Mouse (Mus musculus) cerebellum, adult 11-12 months (tissue): ENCODE data around the gene Gse1.
"Not testable (repeated sequence)": the region's sequence is repeated elsewhere in the genome, so short reads cannot be mapped to it uniquely, and the experiment has no call there.

Experiments
- DNase-seq: peaks from one replicate; pipeline ENCODE4 v3.0.0; 2022

Gse1 gene

DNA sequence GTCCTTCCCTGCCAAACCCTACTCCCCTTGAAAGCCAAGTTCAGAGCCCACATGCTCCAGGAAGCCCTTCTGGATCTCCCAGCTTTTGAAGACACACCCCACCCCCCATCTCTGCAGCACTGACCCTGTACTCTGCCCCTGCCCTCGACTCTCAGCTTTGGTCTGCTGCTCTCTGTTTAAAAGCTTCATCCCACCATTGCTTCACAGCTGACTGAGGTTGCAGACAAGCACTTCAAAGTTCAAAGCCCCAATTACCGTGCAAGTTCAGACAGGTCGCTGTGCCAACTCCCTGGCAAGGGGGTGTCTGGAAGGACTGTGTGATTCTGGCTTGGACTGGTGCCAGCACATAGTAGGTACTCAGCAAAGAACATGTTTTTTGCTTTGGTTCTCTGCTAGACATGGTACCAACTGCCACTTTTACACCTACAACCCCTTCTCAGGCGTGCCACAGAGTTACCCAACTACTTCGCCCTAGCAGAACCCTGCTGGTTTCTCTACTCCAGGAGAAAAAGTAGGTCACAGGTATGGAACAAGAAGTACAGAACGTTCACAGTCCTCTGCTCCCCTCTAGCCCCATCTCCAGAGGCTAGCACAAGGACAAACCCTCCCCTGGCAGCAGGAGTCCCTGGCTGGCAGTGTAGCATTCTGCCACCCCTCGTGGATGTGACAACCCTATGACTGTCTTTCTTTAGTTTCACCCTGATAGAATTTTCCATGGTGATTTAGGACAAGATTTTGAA, 123.2 kb downstream of the Gse1 start:
- no peak for DNase-seq

DNA sequence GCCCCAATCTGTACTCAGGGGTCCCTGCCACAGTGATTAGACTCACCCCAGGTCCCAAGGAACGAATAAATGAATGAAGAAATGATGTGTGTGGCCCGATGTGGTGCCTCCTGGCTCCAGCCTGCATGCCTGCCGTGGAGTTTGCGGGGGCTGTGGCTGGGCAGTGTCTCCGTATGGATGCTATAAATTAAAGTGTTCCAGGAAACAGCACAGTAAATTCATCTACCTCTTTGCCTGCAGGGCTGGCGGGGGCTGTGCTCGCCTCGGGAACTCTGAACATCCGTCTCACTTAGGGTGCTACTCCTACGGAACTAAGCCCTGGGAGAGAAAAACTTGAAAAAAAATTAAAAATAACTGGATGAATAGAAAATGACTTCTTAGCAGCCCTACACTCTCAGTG, 123.8 kb downstream of the Gse1 start:
- no peak for DNase-seq

DNA sequence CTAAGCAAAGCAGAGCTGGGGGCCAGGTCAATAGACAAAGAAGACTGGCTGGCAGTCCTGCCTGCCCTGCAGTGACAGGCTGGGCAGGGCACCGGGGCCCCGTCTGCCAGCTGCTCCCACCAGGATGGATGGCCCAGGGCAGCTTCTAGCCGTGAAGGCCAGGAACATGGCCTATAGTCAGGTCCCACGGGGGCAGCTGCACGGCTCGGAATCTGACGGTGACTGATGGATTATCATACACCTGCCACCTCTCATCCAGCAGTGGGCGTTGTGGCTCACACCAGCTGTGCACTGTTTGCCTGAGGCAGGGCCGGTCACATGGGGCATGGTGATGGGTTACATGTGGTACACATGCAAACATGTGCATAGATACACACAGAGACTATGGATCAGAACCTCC, 127.8 kb downstream of the Gse1 start:
- DNase-seq: no peak

DNA sequence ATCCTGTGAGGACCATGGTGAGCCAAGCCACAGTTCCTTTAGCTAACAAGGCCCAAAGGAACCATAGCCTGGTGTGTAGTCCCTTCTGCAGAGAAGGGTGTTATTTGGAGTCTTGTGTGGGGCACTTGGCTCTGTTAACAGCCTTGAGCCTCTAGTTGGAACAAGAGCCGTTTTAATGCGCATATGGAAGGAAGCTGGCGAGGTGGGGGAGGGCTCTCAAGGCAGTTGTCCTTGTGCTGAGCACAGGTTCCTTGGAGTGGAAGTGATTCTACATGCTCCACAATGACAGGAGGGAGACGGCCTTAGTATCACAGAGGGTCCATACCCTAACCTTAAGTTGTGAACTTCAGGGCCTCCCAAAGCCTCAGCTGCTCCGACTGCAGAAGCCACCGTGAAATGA, 129.2 kb downstream of the Gse1 start:
- DNase-seq: no peak

DNA sequence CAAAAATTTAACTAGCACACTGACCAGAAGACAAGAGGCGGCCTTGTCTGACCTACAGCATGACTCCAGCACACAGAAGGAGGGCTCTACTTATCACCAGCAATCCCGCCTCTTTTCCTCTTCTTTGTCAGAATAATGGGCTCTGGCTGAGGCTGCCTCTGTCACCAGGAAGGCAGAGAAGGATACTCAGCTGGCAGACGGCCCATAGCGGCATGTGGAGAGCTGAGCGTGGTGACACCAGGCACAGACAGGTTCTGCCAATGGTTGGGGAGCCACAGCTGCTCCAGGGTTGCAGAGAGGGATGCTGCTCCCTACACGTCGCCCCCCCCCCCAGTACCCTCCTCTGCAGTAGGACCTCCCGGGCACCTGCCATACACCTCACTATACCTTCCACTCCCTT, 133.0 kb downstream of the Gse1 start:
- peak; percentile 77 for DNase-seq

DNA sequence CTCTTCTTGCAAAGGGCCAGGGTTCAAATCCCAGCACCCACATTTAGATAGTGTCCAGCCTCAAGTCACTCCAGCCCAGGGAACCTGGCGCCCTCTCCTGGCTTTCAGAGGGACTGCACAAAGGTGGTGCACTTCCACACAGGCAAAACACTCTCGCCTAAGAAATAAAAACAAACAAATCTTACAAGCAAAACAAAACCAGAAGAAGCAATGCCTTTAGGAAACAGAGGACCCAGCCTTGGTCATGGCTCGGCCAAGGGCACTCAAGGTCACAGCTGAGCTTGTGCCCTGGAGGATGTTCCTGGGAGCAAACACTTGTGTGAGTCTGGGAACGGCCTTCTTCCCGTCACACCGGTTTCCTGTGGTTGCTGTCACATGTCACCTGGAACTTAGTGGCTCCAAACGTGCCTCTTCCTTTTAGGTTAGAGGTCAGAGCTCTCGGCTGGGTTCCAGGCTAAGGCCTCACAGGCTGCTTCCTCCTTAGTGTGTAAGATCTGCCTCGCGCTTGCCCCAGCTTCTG, 135.4 kb downstream of the Gse1 start:
- DNase-seq: no peak

DNA sequence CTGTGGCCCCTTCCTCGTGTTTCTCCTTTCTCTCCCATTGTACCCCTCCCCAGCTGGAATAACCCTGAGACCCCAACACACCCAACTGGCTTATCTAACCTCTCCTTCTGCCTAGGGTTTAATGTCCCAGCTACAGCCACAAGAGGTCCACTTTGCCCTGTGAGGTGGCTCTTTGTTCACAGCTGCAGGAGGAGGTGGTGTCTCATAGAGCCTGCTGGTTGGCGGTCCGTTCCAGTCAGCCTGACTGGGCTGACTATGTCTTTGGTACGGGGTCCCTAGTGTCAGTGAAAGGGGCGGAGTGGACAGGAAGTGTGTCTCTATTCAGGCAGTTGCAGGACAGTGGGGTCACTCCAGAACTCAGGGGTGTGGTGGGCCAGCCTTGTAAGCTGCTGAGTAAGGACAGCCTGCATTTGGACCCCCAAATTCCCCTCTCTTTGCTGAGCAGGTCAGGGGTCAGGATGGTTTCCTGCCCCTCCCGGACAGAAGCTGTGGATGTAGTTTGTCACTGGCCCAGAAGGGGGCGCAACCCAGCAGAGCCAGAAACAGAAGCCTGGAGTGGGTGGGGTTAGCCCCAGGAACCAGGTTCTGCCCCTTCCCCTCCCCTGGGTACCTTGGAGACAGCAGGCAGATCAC, 136.0 kb downstream of the Gse1 start:
- DNase-seq: no peak

DNA sequence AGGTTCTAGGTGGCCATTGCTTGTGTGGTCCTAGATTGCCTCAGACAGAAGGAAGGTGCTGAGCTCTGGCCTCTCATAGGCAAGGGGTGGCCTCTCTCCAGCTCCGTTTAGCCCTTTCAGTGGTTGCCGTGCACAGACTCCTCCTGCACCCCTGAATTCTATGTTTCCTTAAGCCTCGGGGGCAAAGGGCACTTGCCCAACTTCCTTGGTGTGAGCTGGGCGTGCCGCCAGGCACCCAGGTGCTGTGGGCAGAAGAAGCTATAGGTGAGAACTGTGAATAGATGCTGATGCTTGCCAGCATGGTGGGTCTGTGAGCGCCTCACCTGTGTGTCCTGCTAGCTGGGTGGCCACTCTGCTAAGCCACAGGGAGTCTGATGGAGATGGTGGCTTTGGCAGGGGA, 138.6 kb downstream of the Gse1 start:
- no peak for DNase-seq

DNA sequence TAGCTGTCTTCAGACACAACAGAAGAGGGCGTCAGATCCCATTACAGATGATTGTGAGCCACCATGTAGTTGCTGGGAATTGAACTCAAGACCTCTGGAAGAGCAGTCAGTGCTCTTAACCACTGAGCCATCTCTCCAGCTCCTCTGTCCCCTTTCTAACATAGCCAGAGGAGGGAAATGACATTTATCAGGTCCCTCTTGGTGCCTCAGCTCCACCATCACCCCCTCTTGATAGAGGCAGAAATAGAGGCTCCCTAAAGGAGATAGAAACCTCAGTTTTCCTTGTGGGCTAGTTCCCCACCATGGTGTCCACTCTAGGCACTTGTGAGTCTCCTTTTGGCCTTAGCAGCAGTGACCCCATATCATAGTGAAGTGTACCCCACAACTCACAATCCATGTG, 139.9 kb downstream of the Gse1 start:
- DNase-seq: not testable (repeated sequence)

DNA sequence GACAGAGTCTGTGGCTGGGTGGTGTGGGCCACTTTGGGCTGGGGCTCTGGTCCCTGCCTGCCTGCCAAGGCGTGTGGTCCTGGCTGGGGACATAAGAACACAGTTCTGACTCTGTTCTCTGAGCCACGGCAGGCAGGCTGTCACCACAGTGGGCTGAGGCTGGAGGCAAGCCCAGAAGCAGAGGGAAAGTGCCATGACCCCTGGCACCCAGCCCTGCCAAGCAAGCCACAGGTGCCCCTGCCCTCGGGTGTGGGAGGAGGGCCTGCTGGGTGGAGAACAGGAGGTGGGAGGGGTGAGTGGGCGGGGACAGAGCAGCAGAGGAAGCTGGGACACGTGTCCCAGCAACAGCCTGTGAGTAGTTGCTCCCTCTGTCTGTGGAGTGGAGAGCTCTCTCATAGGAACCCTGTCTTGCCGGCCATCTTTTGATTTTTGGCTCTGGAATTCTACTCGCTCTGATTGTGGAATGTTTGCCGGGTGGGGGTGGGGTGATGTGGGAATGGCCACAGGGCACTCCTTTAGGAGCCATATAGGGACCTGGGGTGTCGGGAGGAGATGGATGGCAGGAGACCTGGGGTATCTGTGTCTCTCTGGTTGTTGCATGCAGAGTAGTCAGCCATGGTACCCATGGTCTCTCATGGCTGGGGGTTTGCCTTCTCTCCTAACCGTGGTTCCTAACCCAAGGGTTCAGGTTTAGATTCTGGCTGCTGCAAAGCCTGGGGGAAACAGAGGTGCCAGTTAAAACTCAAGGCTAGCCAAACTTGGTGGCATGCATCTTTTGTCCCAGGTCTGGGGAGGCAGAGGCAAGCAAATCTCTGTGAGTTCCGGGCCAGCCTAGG, 140.8 kb downstream of the Gse1 start:
- peak; percentile 83 for DNase-seq

DNA sequence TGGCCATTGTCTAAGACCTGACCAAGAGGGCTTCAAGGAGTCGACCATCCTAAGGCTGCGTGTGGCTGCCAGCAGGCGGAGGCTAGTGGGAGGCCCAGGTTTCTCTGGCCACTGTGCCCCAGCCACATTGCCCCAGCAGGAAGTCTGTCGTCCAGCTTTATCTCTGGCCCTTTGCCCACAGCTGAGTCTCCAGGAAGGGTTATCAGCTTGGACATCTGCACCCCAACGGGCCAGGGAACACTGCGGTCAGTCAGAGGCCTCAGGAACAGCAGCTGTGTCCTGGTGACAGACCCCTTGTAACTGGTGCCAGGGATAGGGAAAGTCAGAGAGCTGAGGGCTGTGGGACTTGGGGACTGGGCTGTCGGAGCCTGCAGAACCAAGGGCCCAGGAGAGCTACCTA, 141.7 kb downstream of the Gse1 start:
- no peak for DNase-seq

DNA sequence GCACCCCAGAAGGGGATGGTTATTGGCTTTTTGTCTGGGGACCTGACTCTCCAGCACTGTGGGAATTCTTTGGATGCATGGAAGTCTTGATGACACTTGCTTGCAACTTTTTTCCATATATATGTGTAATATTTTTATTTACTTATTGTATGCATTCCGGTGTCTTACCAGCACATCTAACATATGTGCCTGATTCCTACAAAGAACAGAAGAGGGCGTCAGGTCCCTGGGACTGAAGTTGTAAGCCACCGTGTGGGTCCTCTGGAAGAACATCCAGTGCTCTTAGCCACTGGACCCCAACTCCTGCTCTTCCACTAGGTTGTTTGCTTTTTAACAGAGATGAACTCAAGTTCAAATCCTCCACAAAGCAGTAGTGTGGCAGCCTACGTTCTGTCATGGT, 142.2 kb downstream of the Gse1 start:
- no peak for DNase-seq

DNA sequence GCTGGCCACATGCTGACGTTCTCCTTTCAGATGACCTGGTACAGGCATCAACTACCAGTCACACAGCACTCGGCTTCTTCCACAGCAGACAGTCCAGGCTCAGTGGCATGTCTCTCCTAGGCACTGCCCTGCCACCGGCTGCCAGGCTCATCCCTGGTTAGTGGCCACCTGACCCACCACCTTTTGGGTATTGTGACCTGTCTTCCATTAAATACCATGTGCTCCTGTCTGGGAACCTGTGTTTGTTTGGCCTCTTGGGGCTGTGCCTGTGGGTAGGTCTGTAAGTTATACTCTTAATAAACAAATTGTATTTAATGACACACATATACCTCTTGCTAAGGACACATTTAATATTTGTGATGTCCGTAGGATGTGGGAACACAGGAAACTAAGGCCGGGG, 142.9 kb downstream of the Gse1 start:
- no peak for DNase-seq

DNA sequence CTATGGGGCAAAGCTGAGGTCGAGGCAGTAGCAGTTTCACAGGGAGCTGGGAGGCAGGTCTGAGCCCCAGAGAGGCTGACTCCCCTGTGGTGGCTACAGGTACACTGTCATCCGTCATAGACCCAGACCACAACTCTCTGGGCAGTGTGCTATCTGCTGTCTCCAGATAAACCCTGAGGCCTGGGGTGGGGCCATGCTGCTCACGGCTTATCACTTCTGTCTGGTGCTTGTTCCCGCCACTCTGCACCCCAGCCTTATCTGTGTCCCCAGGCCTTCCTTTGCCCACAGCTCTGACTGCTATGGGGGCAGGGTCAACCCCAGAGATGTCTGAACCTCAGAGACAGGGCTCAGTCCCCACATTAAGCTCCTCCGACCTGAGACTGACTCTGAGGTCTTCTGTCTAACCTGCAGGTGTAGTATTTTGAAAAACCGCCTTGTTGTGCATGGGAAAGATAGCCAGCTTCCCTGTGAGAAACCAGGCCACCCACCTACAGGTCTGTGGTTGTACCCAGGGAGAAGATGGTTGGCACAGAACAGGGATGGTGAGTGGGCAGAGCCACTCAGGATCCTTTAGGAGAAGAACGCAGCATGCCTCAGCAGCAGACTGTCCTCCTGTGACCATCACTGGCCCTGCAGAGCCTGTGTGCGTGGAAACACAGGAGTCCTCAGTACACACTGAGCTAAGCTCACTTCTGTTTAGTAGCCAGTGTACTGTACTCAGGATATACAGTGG, 143.6 kb downstream of the Gse1 start:
- DNase-seq: no peak

DNA sequence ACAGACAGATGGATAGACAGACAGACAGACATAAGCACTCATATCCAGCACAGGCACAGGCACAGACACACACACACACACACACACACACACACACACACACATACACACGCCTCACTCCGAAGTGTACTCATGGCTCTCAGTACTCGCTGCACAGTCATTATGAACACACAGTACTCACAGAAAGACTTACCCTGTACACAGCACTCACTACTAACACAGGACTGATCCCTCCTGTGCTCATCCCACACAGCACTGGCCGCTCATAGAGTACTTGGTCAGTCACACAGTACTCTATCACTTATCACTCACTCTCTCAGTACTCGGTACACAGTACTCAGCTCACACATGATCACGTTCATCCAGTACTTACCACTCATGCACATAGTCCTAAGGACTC, 144.4 kb downstream of the Gse1 start:
- no peak for DNase-seq

DNA sequence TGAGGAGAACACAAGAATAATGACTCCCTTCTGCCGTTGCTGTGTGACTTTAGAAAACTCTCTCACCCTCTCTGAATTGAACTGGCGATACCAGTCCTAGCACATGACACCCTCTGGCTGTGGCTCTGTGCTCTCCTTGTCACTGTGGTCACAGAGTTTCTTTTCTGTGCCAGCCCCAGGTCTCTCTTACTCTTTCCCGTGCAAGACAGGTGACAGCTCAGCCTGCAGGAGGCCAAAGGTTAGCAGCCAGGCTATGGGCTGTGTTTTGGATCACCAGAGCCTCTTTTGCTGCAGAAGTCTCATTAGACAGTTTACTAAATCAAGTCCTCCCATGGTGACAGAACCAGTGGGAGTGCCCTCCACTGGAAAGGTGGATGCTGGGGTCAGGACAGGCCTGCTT, 145.4 kb downstream of the Gse1 start:
- no peak for DNase-seq

DNA sequence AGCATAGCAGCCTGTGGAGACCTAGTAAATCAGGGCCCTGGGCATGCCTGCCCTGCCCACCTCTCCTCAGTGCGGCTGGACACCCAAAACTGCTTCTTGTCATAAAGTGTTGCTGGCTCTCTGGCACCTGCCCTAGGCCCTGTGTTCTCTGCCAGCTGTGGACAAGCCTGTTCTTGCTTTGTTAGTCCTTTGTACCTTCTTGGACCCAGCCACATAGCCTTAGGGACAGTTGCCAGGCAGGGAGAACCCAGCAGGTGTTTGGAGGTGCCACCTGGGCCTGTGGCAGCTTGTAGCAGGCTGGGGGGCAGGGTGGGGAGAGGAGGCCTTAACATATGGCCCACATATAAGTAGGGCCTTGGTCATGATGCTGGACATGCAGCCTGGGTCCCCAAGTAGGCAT, 145.8 kb downstream of the Gse1 start:
- DNase-seq: no peak

DNA sequence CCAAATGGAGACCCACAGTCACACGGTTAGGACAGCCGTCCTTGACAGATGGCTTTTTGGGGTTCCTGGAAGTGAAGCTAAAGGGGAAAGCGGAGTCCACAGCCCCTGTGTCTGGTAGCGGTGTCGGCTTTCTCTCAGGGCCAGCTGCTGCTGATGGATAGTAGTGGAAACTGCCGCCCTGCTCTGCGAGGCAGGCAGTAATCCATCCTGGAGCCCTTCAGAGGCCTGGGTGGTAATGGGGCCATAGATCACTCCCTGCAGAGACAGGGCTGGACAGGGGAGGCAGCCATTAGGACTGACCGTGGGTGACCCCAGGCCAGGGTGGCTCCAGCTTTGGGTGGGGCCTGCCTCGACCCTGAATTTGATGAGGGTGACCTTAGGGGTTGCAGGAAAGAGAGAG, 146.3 kb downstream of the Gse1 start:
- DNase-seq: no peak

DNA sequence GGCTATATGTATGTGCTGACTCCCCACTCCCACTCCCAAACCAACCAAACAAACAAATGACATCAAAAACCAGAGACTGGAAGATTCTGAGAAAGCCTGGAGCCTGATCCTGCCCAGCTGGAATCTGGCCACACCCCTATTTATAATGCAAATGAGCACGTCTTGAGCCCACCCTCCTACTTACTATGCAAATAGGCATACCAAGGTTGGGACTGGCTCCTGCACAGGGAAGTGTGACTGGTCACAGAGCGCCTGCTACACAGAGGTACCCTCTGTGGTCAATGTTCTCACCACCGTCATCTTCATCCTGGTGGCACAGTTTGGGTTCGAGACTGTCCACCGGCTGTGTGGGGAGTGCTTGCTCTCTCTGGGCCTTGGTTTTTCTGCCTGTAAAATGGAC, 146.9 kb downstream of the Gse1 start:
- DNase-seq: no peak

DNA sequence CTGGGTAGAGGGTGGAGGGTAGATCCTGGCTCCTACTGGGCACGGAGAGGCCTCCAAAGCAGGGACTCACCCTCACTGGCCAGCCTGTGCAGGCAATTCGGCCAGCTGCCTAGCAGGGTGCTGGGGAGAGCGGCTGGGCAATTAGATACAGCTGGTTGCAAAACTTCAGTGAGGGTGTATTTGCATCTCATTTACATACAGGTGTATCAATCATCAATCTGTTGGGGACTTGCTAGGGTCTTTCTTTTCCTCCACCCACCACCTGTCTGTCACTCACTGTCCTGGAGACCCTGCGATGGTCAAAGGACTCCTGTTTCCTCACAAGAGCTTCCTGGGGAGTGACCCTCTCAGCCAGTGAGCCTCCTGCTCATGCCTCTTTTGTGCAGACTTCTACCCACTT, 148.0 kb downstream of the Gse1 start:
- no peak for DNase-seq

DNA sequence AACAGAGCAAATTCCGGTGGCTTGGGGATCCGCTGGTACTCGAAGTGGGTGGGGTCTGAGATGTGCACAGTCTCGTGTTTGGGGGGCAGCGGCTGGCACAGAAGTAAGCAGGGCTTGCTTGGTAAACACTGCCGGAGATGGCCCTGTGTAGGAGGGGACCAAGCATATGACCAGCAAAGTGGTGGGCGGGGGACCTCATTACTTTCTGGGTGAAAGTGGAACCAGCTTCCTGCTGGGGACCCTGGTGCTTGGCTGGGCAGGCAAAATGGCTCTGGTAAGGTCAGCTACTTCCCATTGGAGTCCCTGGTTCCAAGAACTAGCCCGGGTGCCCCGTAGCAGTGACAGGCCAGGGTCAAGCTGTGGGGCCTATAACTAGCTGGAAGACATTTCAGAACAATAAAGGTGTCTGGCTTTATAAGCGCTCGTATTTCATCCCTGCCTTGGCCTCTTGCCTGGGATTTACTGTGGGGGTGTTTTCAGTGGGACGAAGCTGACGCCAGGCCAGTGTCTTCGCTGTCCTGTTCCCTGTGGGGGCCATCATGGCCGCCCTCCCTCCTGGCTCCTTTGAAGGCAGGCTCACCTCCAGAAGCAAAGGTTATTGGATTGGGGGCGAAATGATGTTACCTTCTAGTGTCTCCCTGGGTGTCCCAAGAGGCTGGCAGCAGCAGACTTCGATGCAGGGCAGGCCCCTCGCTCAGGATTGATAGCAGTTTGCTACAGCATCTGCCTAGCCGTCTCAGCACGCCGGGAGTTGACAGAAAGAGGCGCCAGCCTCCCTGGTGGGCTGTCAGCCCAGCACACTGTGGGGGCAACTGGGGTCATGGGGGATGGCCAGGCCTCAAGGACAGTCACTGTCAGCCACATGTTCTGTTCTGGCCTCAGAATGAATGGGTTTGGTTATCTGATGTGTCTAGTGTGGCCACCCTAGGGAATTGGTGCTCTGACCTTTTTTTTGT, 148.9 kb downstream of the Gse1 start:
- no peak for DNase-seq

DNA sequence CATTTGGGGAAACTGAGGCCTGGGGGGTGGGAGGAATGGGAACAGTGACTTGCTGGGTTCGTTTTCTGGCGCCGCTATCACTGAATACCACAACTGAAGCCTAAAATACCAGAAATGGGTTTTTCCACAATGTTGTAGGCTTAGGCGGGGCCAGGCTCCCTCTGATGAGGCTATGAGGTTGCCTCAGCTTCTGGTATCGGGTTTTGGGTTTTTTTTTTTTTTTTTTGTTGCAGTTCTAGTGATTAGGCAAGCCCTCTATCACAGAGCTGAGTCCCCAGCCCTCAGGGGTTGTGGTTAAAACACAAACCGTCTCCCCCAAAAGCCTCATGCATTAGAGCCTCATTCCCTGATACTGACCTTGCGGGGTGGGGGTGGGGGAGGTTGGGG, 149.5 kb downstream of the Gse1 start:
- DNase-seq: no peak
